Mouse (Mus musculus): Measurements from ENCODE around the gene Rpl41. TPM values are rescaled to one million over a fixed set of nuclear protein-coding genes. Genes with fewer than 3 reads are reported as not detected.
A peak's percentile ranks its signal among the peaks of the same experiment; 100 is the strongest.

Gene Rpl41
- 2,223 TPM in 2 replicates for polyA plus RNA-seq (2012; rRNA removed)

DNA sequence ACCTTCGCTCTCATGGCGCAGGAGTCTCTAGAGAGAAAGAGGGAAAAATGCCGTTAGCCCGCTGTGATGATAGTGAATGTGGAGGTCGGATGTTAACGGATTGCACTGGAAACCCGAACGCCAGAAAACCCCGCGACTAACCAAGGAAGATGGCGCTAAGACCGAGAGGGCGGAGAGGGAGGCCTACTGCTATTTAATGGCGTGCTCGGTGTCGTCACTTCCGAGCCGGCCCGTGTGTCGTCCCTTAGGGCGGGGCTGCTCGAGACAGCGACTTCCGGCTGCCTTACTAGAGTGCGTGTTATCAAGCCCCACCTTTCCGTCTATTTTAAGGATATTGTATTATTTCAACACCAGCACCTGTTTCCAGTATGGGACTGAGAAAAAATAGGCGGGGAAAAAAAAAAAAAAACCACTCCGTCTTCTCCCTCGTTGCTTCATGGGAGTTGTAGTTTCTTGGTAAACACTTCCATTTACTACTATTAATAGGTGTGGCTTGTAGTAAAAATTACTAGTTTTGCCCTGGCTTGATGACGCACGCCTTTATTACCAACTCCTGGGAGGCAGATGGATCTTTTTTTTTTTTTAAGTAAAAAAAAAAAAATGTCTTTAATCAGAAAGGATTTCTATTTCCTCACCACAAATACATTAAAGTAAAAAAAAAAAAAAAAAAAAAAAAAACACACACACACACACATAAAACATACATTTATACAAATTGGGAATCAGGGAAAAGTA is at the start of gene Rpl41:
Gene Rpl41, minus strand, starts transcription at position 359 of the 735 bp plus-strand sequence.
- TF ChIP-seq CTCF (IDR thresholded peaks at IDR 0.05; ENCODE audit: borderline replicate concordance, extremely low read depth, insufficient read depth, insufficient read length), result no peak
- peak; percentile 75; the same call in 1 of the 2 replicates for TF ChIP-seq POLR2A (IDR thresholded peaks at IDR 0.05; ENCODE audit: borderline replicate concordance, extremely low read depth, insufficient read depth, insufficient read length, poor library complexity, severe bottlenecking)

DNA sequence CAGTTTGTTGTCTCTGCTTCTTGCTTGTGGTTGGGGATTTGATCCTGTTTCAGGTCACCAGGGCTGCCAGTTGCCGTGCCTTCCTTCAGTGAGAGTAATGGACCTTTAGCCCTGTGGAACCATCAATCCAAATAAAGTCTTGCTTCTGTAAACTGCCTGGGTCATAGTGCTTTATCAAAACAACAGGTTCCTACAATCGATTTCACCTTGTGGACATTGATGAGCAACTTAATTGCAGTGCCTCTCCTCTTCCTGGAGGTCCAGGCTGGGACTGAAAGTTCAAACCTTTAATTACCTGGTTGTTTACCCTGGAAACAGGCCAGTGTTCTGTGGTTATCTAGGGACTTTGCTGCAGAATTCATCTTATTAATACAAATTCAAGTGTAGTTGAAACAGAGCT is 49.4 kb upstream of the Rpl41 start:
- TF ChIP-seq CTCF (IDR thresholded peaks at IDR 0.05; ENCODE audit: borderline replicate concordance, extremely low read depth, insufficient read depth, insufficient read length) (no peak), POLR2A (IDR thresholded peaks at IDR 0.05; ENCODE audit: borderline replicate concordance, extremely low read depth, insufficient read depth, insufficient read length, poor library complexity, severe bottlenecking) (no peak)
- no peak for DNase-seq (ENCODE audit: low read depth)

More for the DNA sequence above, at the start of gene Rpl41:
- DNase-seq (ENCODE audit: low read depth), result peak; percentile 99

GRCm38 (mm10) chr10:128592797-128593196 is 43.7 kb upstream of the Rpl41 start:
- TF ChIP-seq POLR2A (IDR thresholded peaks at IDR 0.05; ENCODE audit: borderline replicate concordance, extremely low read depth, insufficient read depth, insufficient read length, poor library complexity, severe bottlenecking) (no peak), CTCF (IDR thresholded peaks at IDR 0.05; ENCODE audit: borderline replicate concordance, extremely low read depth, insufficient read depth, insufficient read length) (no peak)
- no peak for DNase-seq (ENCODE audit: low read depth)

DNA sequence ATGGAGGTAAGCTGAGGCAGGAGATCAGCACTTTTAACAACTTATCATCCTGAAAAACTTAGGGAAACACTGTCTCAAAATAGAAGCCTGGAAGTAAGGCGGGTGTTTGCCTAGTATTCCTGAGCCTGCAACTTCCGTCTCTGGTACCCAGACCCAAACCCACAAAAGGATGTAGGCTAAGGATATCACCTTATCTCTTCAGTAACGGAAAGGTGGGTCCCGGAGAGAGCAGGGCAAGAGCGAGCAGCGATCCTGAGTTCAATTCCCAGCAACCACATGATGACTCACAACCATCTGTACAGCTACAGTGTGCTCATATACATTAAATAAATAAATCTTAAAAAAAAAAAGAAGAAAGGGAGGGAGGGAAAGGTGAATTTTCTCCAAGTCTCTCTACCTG is 42.3 kb upstream of the Rpl41 start:
- no peak for DNase-seq (ENCODE audit: low read depth)
- no peak for TF ChIP-seq POLR2A (IDR thresholded peaks at IDR 0.05; ENCODE audit: borderline replicate concordance, extremely low read depth, insufficient read depth, insufficient read length, poor library complexity, severe bottlenecking)
- TF ChIP-seq CTCF (IDR thresholded peaks at IDR 0.05; ENCODE audit: borderline replicate concordance, extremely low read depth, insufficient read depth, insufficient read length), result no peak

DNA sequence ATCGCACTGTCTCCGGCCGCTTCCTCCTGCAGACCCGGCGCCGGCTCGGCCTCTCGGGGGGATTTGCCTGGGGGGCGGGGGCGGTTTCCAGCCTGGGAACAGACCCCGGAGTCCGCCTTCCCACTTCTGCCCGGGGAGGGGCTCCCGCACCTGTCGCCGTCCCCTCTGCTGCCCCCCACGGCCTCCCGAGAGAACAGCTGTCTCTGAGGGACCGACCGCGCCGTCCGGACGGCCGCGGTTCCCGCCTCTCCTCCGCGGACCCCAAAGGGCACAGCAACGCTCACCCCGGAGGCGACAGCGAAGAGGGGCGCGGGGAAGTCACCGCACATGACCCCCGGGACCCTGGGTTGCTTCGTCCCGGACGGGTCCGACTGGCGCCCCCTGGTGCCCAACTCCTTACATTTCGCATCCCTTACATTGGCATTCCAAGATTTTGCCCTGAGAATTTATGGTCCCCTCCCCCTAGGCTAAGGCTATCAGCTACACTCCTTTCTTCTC is 41.1 kb upstream of the Rpl41 start:
- DNase-seq (ENCODE audit: low read depth), result peak; percentile 78
- TF ChIP-seq CTCF (IDR thresholded peaks at IDR 0.05; ENCODE audit: borderline replicate concordance, extremely low read depth, insufficient read depth, insufficient read length) (peak; percentile 77), POLR2A (IDR thresholded peaks at IDR 0.05; ENCODE audit: borderline replicate concordance, extremely low read depth, insufficient read depth, insufficient read length, poor library complexity, severe bottlenecking) (no peak)

GRCm38 (mm10) chr10:128589464-128590192 is 40.5 kb upstream of the Rpl41 start, which contains the start of gene Erbb3:
TSS of gene Erbb3 (minus strand) at chr10:128589652.
- DNase-seq (ENCODE audit: low read depth), result peak; percentile 33
- TF ChIP-seq POLR2A (IDR thresholded peaks at IDR 0.05; ENCODE audit: borderline replicate concordance, extremely low read depth, insufficient read depth, insufficient read length, poor library complexity, severe bottlenecking) (no peak), CTCF (IDR thresholded peaks at IDR 0.05; ENCODE audit: borderline replicate concordance, extremely low read depth, insufficient read depth, insufficient read length) (no peak)

- DNase-seq (ENCODE audit: low read depth), result no peak
- TF ChIP-seq POLR2A (IDR thresholded peaks at IDR 0.05; ENCODE audit: borderline replicate concordance, extremely low read depth, insufficient read depth, insufficient read length, poor library complexity, severe bottlenecking), result no peak
- TF ChIP-seq CTCF (IDR thresholded peaks at IDR 0.05; ENCODE audit: borderline replicate concordance, extremely low read depth, insufficient read depth, insufficient read length), result no peak
These were observed 39.8 kb upstream of the Rpl41 start for GRCm38 (mm10) chr10:128588775-128589463.

DNA sequence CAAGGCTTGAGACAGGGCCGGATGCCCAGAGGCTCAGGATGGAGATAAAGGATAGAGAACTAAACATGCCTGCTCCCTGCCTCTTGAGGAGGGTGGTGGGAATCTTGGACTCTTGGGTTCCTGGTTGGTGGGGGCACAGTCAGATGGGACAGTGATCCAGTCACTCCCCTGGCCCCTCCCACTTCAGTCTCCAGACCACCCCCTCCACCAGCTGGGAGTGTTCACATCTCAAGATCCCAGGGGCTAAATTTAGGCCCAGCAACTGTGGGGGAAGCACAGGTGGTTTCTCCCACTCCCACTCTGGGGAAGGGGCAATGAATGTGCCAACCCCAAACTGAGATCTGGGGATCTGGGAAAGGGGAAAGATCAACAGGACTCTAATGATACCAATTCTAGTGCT is 39.0 kb upstream of the Rpl41 start:
- TF ChIP-seq CTCF (IDR thresholded peaks at IDR 0.05; ENCODE audit: borderline replicate concordance, extremely low read depth, insufficient read depth, insufficient read length), result no peak
- DNase-seq (ENCODE audit: low read depth), result no peak

GRCm38 (mm10) chr10:128587697-128588096 is 38.6 kb upstream of the Rpl41 start:
- TF ChIP-seq CTCF (IDR thresholded peaks at IDR 0.05; ENCODE audit: borderline replicate concordance, extremely low read depth, insufficient read depth, insufficient read length) (no peak), POLR2A (IDR thresholded peaks at IDR 0.05; ENCODE audit: borderline replicate concordance, extremely low read depth, insufficient read depth, insufficient read length, poor library complexity, severe bottlenecking) (no peak)
- no peak for DNase-seq (ENCODE audit: low read depth)

- no peak for TF ChIP-seq CTCF (IDR thresholded peaks at IDR 0.05; ENCODE audit: borderline replicate concordance, extremely low read depth, insufficient read depth, insufficient read length)
- no peak for TF ChIP-seq POLR2A (IDR thresholded peaks at IDR 0.05; ENCODE audit: borderline replicate concordance, extremely low read depth, insufficient read depth, insufficient read length, poor library complexity, severe bottlenecking)
- no peak for DNase-seq (ENCODE audit: low read depth)
These were observed 38.0 kb upstream of the Rpl41 start for GRCm38 (mm10) chr10:128587120-128587519.

GRCm38 (mm10) chr10:128586546-128586945 is 37.4 kb upstream of the Rpl41 start:
- TF ChIP-seq POLR2A (IDR thresholded peaks at IDR 0.05; ENCODE audit: borderline replicate concordance, extremely low read depth, insufficient read depth, insufficient read length, poor library complexity, severe bottlenecking) (no peak), CTCF (IDR thresholded peaks at IDR 0.05; ENCODE audit: borderline replicate concordance, extremely low read depth, insufficient read depth, insufficient read length) (no peak)

More at GRCm38 (mm10) chr10:128586546-128586945, 37.4 kb upstream of the Rpl41 start:
- no peak for DNase-seq (ENCODE audit: low read depth)
